Mouse (Mus musculus) lung, postnatal 36 days (tissue): ENCODE data around the gene Mrps27.

Experiments
- DNase-seq: peaks from one replicate; pipeline ENCODE4 v3.0.0; 2022; ENCODE audit warnings: mixed read lengths

The Mrps27 gene

DNA sequence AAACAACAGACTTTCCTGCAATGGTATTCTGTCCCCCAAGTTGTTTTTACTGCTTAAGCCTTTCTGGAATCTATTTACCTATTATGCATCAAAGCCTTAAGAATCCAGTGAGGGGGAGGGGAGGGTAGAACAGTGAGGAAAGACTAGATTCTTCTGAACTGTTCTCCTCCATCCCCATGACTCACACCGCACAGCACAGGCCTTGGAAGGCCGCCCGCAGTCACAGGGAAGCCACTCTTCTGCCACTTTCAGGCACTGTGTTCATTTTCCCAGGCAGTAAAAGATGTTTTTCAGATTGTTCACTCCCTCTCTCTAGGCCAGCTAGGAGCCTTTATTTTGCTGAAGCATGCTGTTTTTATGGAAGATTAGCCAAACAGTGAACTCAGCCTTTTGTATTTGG lies 46.8 kb downstream of the Mrps27 start:
- peak; percentile 55 for DNase-seq

DNA sequence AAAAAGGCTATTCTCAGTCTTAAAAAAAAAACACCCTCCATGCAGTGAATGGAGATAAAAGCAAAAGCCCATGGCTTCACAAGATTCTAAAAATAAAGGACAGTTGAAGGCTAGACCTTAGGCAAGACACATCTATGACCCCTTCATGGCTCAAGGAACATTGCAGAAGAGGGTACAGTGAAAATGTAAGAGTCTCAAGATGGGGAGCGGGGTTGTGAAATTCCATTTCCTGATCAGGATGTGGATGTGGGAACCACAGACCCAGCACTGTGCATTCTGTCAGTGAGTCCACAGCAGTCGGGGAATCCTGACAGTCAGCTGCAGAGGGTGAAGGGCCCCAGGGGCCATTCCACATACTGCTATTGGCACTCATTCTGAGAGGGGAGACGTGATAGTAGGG lies 48.5 kb downstream of the Mrps27 start:
- no peak for DNase-seq

DNA sequence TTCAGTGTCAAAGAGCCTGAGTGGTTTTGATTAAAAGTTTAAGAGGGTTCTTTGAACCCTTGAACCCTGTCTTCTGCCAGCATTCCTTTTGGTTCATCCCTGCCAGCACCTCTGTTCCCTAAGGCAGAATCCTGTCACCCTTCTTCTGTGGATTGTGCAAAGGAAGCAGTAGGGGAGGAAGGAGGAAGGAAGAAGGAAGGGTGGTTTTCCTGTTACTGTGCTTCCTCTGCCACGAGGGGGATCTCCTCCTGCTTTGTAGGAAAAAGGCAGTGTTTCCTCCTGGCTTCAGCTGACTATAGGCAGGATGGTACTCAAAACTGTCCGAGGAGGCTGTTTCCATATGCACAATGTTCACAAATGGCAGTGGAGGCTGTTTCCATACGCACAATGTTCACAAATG lies 50.1 kb downstream of the Mrps27 start:
- no peak for DNase-seq

DNA sequence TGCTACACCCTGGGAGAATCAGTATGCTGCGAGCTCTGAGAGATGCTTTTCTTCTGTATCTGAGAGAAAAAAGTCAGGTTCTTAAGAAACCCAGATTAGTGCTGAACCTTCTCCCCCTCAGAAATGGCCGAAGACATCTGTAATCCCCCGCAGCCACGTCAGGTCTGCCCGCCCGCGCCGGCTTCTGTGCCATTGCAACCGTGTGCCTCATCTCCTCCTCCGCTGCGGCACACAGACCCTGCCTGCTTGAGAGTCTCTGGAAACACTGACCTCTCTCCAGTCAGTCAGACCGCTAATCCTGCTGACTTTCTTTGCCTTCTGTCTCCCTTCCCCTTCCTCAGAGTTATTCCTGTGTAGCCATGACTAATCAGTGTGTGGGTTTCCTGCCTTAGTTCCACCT lies 50.9 kb downstream of the Mrps27 start:
- no peak for DNase-seq

DNA sequence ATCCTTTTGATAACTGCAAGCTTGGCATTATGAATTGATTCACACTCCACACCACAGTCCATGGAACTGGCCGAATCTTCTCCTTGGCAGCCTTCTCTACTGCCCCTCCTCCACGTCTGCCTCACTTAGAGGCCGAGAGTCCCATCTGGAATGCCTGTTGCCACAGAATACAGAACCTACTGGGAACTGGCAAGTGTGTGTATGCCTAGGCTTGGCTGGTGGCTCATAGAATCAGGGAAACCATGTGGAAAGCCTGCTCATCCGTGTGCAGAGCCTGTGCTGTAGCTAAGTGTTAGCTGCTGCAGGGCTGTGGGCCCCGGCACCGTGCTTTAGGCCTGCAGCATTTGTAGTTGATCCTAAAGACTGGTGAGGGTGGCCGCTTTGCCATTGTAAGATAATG lies 52.6 kb downstream of the Mrps27 start:
- no peak for DNase-seq

DNA sequence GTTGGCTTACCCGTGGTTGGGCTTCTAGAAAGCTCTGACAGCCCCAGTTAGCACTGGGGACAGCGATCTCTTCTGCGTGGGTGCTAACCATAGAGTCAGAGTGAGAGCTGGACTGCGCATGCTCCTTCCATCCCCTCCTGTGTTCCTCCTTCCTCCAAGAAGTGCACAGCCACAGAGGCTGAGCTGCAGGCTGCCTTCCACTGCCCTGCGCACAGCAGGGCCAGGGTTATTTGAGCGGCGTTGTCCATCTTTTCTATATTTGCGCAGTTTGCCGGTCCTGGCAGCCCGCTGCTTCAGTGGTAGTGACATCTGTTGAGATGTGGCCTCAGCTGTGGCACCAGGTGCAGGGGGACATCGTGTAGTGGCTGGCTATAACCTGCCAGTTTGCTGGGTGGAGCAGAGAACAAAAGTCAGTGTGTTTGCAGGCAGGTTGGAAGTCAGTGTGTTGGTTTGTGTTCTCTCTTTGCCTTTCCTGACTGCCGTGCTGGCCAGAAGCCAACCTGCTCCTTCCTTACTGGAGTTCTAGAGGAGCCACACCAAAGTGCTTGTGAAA lies 53.6 kb downstream of the Mrps27 start:
- DNase-seq, result peak; percentile 83

DNA sequence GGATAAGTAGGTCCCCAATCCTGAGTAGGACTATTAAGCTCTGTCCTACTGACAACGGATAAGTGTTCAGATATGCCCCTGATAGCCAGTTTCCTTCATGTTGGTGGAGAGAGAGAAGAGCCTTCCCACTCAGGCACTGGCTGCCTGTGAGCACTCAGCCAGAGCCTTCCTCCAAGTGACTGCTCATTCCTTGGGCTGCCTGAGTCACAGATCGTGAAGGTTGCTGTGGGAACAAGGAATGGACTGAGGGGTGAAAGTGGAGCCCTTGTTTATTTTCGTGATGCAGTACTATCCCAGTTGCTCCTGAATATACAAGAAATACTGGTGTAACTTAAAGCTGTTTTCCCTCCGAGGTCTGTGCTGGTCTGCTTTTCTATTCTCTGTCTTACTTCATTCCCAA lies 54.8 kb downstream of the Mrps27 start:
- no peak for DNase-seq

DNA sequence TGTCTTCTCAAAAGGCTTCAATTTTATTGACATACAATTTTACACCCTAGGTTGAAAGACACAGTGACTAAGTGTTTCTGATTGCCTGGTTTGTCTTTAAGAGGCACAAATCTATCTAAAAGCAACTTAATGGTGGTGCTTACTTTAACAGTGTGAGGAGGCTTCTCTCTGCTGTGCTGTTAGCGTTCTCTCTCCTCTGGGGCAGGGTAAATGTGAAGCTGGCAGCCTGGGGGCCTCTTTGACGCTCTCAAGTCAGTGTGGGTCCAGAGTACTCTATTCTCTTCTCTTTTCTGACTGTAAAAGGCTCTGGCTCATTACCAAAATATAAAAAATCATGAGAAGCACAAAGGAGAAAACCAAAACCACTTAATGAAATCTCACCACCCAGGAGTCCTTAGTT lies 64.6 kb downstream of the Mrps27 start:
- DNase-seq, result no peak

DNA sequence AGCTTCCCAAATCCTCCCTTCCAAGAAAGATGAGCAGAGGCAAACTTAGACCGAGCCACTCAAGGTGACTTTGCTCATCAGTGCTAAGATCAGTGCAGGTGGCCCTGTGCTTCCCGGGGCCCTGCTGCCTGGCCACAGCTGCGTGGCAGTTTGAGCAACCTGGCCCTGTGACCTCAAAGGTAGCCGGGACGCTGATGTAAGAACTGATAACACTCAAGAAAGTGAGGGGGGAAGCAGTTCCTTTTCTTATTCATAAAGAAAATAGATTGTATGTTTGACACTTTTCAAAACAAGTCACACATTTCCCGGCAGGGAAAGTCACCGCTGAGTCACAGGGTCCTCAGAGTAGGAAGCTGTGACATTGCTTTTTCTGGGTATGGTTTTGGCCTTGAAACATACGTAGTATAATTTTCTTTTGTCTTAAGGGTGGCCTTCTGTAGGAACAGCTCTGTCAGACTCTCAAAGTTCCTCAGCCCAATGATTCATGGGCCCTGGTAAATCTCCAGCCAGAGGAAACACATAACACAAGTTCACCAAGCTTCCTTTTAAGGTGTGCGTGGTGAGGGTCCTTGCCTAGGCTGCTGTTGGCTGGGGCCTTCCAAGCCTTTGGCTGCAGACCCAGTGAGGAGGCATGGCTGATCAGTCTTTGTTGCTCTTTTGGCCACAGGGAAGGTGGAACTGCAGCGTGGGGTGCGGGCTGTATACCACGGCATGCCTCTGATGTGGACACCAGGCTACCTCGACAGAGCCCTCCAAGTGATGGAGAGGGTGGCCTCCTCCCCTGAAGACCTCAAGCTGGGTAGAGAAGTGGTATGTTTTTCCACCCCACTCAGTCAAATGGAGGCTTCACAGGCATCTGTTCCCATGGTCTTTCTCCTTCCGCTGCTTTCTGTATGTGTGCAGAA lies 66.3 kb downstream of the Mrps27 start:
- no peak for DNase-seq

DNA sequence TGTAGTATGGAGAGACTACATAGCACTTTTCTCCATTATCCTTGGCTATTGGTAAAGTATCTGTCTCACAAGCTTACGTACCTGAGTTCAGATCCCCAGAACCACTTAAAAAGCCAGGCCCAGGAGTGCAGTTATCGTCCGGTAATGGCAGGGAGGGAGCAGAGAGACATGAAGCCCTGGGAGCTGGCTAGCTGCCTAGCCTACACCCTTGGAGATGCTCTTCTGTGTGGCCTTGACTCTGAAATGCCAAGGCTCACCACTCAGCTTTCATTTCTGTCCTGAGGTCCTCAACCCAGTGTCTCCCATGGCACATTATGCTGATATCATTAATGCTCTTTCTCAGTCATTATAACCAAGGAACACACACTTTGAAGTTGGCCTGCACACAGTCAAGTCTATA lies 67.2 kb downstream of the Mrps27 start:
- no peak for DNase-seq

DNA sequence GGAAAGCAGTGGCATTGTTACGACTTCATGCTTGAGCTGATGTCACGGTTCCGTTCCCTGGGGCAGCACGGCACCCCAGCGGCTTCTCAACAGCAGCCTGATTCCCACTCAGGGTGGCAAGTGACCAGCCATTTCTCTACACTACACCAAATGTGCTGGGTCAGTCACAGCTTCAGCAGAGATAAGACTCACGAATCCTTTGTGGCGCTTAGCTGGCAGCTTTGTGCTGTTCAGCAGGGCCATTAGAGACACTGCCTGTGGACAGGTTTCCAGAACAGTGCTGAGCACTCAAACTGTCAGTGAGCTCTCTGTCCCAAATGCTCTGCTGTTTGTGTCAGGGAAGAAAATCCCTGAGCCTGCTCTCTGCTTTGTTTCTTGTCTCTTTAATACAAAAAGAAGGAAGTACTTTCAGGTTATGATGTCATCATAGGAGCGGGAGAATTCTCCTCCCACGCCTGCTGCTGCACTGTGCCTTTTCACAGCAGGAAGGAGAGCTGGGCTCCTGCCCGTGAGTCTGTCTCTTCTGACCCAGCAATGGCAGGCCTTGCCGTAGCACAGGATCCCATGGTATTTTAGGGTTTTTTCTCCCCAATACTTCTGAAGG lies 68.0 kb downstream of the Mrps27 start:
- peak; percentile 69 for DNase-seq

DNA sequence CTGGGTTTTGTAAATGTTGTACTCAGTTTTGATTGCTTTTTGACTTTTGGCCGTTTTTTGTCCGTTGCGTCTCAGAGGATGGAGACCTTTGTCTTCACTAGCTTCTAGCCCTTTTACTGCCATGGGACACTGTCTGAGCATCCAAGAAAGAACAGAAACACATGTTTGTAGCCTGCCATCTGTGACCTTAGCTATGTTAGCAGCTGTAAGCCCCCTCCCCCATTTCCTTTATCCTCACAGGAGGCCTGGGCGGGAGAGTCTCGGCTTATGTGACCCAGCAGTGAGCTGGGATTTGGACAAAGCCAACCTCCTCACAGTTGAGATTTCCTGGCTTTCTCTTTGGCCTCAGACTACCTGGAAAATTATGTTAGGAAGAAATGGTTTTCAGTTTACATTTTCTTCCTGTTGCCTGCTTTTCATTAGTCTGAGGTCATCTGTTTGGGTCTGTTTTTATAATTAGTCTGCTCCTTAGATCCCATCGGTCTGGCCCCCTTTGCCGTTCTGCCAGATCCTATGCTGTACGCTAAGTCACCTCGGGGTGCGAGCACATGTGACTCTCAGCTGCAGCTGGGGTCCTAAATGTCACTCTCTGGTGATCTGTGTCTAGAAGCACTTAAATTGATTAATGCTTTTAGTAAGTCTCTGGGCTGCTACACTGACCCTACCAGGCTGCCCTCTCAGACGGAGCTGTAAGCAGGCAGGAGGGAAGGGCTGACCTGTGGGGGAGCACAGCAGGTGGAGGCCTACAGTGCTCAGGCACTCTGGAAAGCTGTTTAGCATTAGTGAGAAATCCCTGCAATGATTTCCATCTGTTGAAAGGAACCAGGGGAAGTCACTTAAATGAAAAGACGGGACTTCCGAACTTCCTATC lies 69.1 kb downstream of the Mrps27 start:
- no peak for DNase-seq

DNA sequence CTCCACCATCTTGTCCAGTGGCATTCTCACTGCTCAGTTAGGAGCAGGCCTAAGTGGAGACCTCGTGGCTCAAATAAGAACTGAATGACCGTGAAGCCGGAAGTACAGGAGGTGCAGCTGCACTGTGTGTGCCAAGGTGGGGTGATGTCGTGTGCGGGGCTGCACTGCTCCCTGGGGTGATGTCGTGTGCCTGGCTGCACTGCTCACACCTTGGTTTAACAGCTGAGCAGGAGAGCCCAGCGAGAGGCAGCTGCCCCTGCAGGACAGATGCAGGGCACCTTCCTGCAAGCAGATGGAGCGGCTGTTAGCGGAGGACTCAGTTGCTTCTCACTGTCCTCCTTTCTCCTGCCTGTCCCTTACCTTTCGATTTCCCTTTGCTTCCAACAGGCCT lies 69.8 kb downstream of the Mrps27 start:
- no peak for DNase-seq

DNA sequence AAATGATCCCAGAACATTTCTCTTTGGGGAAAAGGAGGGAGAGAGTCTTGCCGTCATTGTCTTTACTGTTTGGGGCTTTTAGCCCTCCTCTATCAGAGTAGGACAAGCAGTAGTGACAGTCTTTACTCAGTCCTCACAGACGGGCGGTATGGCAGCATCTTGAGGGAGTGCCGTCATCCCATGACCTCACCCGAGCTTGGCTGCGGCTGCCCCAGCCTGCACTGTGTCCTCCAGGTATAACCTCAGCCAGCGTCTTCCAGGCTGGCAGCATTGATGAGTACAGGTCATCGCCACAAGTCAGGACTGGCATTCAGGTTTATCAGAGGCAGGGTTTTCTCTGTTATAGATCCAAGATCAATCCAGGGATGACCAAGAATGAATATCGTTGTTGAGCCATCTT lies 72.0 kb downstream of the Mrps27 start:
- DNase-seq, result no peak

DNA sequence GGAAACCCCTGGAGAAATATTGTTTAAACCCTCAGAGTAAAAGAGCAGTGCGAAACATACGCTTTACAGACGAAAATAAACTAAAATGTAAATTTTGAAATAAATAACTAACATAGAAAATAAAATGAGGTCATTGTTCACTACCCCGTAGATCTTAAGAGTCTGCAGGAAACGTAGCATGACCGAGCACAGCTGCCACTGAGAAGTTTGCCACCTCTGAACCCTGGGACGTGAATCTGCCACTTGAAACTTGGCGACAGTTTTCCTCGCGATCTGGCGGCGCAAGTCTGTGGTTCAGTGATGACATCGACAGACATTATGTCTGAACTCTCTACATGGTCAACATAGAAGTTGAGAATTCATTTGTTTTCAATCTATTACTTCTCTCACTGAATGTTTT lies 79.0 kb downstream of the Mrps27 start:
- no peak for DNase-seq

DNA sequence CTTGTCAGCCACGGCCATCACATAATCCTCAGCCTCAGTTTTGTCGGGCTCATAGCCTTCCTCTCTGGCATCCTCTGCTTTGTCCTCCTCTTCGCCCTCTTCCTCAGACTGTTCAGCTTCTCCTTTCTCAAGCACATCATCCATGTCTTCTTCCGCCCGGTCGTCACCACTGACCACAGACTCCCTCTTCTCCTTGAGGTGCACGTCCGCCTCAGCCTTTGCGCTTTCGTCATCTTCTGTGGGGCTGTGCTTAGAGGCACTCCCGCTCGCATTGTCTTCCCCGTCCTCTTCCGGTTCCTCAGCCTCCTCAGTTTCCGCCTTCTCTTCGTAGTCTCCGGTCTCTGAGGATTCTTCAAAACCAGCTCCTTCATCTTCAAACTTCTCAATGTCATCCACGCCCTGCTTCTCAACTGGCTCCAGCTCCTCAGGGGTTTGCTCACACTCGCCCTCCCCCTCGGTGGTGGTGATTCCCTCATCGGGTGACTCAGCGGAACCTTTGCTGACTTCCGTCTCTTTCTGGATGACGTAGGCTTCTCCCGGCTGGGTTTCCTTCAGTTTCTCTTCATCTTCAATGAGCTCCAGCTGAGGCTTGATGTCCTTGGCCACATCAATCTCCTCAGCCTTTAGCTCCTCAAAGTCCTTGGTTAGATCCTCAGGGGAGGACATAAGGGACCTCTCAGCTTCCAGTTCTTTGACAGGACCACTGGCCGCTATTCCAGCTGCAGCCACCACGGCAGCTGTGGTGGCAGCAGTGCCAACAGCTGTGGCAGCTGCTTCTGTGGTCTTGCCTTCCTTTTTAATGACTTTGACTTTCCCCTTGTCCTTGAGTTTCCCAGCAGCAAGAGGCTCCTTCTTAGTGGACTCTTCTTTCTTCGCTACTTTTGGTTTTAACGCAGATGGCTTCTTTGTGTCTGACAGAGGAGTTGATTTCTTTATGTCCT lies 88.8 kb downstream of the Mrps27 start:
- DNase-seq, result peak; percentile 4

DNA sequence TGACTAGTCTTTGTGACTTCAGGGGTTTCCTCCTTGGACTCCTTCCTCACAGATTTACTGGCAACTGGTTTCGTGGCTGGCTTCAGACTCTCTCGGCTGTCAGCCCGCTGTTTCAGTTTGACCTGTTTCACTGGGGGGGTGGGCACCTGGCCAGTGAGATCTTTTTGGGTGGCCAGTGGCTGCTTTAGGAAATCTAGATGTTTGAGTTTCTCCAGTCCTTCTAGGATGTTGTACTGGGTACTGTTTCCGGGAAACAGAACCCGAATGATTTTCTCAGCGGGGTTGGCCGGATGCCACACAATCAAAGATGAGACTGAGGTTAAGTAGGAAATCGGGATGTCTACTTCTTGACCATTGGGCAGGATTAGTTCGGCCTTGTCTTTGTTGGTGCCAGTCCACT lies 89.9 kb downstream of the Mrps27 start:
- DNase-seq, result no peak

DNA sequence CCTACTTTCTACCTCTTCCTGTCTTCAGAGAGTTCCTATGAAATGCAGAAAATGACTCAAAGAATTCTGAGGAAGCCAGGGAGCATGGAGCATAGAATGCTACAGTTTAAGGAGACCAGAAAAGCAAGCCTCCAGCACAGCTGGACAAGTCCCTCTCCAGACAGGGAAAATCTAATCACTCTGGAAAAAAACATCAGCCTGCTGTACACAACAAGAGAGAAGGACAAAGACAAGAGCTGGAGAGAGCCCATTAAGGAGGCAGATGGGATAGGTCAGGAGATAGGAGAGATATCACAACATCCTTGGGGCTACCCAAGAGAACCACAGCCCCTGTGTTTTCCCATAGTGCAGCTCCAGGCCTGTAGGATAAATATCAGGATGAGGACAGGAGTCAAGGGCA lies 92.5 kb downstream of the Mrps27 start:
- no peak for DNase-seq

DNA sequence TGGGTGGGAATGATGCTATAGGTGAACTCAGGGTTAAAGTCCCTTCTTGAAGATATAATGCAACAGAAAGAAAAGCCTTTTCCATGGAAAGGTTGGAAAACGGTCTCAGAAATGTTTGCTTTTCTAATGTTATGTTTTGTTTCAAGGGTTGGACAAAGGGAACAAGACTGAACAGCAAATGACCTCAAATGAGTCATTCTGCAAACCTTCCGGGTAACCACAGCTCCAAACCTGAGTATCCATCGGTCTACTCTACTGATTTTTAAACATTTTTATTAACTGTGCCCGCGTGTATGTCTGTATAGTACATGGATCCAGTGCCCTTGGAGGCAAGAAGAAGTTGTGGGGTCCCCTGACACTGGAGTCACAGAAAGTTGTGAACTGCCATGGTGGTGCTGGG lies 94.8 kb downstream of the Mrps27 start:
- DNase-seq, result no peak

DNA sequence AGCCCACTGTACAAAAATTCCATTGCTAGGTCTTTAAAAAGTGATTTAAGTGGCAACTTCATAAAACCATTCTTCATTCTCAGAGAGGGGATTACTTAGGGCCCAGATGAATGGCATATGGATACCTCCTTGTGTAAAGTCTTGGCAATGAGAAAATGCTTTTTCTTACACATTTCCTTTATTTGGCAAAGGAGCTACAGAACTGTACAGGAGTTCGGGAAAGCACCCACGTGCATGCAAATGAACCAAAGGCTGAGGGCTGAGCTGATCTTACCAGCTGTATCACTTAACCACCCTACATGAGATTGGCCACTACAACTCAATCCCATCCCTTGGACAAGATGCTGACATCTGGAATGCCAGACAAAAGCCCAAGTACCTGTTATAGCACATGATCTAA lies 95.6 kb downstream of the Mrps27 start:
- no peak for DNase-seq

DNA sequence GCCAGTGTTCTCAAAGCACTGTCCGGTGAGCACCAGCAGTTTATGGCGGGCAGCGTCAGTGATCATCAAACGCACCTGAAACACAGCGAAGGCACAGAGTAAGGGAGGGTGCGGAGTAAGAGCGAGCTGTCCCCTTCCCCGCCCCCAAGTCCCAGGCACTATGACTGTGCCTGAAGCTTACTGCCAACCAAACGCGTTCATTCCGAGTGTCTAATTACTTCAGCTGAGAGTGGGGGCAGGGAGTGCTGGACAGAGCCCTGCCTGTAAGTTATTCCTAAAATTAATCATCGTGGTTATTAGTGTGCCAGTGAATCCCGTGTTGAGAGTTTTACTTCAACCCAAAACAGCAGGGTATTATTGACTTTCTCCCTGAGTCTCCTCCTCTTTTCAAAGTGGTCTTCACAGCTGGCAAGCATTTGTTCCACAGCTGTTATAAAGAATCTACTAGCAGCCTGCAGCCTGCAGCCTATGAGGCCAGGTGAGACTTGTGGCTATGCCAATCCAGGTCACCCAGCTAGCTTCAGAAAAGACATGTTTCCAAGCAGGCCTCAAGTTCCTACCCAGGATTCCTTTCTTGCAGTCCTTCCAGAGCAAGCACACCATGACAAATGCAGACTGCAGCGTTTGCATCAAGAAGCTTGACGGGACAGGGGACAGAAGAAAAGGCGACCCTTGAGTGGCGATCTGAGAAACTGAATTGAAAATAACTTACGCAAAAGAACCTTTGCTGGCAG lies 97.3 kb downstream of the Mrps27 start:
- no peak for DNase-seq
